Mouse (Mus musculus): ENCODE measurements around the gene Magi1.

DNA sequence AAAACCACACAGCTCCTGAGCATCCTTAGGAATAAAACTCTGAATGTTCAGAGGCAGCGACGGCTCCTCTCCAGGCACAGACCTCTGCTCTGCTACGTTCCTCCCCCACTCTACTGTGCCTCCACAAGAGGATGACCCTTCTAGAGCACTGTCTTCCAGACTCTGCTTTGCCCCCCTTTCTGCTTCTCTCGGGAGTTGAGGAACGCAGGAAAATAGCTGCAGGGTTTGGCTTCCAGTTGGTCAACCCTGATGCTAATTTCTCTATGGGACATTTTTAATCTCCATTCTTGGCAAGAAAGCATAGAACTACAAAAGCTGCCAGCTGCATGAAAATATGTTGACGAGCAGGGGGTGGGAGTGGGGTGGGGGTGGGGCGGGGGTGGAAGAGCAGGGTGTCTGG lies 24.8 kb upstream of the Magi1 start:
- TF ChIP-seq CTCF (IDR thresholded peaks at IDR 0.05; ENCODE audit: borderline replicate concordance, insufficient read depth, low read length) (no peak), POLR2A (IDR thresholded peaks at IDR 0.05; ENCODE audit: low read depth, low read length) (no peak)
